Mouse (Mus musculus) spleen, postnatal 10 days (tissue): Measurements from ENCODE around the gene Gm26661.

ENCODE experiments used
- DNase-seq, 2 experiments: peaks; one replicate each; pipeline ENCODE4 v3.0.0; 2021 to 2022; ENCODE audit warnings: low spot score in 2 of 2

Gm26661 gene

GRCm38 (mm10) chr14:7819446-7819845 is 28.1 kb downstream of the Gm26661 start:
- DNase-seq, result no peak

- no peak for DNase-seq
These were observed 30.0 kb downstream of the Gm26661 start for GRCm38 (mm10) chr14:7821341-7821740.

- DNase-seq, result no peak
These were observed 31.3 kb downstream of the Gm26661 start for GRCm38 (mm10) chr14:7822693-7823092.

GRCm38 (mm10) chr14:7824651-7825268 is 33.4 kb downstream of the Gm26661 start:
- no peak for DNase-seq

- DNase-seq, result no peak
These were observed 35.0 kb downstream of the Gm26661 start for GRCm38 (mm10) chr14:7826151-7826937.

- DNase-seq, result no peak
These were observed 37.8 kb downstream of the Gm26661 start for GRCm38 (mm10) chr14:7829181-7829580.

GRCm38 (mm10) chr14:7831770-7832439 is 40.5 kb downstream of the Gm26661 start:
- DNase-seq, result no peak

- DNase-seq, result no peak
These were observed 41.0 kb downstream of the Gm26661 start for GRCm38 (mm10) chr14:7832440-7832783.

- no peak for DNase-seq
These were observed 42.1 kb downstream of the Gm26661 start for GRCm38 (mm10) chr14:7833458-7833857.

GRCm38 (mm10) chr14:7838564-7839089 is 47.2 kb downstream of the Gm26661 start:
- DNase-seq, result no peak

- DNase-seq, result no peak
These were observed 48.6 kb downstream of the Gm26661 start for GRCm38 (mm10) chr14:7839950-7840514.
